Mouse (Mus musculus): ENCODE measurements around the gene Vmn2r18.
A peak's percentile ranks its signal among the peaks of the same experiment; 100 is the strongest.

Vmn2r18 gene

DNA sequence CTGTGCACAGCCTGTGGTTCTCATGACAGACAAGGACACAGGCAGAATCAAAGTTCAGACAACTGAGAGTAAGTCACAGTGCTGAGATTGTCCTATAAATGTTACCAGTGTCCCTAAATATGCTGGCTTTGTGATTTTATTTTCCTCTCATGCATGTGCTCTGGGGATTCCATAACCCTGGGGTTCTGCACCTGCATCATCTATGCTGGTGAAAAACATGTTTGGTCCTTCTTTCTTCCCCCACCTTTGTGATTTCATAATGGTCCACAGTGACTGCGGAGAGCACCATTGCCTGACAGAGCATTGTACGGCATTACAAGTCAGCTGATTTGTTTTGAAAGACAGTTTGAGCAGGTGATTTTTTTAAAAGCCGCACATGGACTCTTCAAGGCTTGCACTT is at the start of gene Vmn2r18:
TSS of gene Vmn2r18 (minus strand) at position 101 of the 400 bp plus-strand sequence.
- DNase-seq (ENCODE audit: low read depth, low spot score) = no peak

DNA sequence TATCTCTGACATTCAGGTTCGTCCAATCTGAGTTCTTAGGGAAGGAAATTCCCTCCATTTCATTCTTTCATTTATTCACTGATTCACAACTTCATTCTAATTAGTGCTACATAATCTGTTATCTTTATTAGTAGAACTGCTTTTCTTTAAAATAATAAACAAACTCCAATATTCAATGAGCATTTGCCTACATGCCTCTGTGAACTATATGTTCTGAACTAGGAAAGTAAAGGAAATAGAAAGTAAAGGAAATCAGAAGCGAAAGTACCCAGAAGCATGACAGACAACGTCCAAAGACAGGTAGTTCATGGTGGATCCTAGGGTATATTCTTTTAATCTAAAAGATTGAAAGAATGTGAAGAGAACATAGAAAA is 45.6 kb upstream of the Vmn2r18 start:
- DNase-seq (ENCODE audit: low read depth, low spot score) = no peak

GRCm38 (mm10) chr5:151650700-151651410 is 45.0 kb upstream of the Vmn2r18 start, which contains the start of gene Rfc3:
Rfc3 (minus strand) TSS chr5:151651242.
- peak; percentile 99 for DNase-seq (ENCODE audit: low read depth, low spot score)

GRCm38 (mm10) chr5:151644845-151645244 is 39.0 kb upstream of the Vmn2r18 start:
- DNase-seq (ENCODE audit: low read depth, low spot score) = peak; percentile 70

GRCm38 (mm10) chr5:151642867-151643266 is 37.0 kb upstream of the Vmn2r18 start:
- no peak for DNase-seq (ENCODE audit: low read depth, low spot score)

DNA sequence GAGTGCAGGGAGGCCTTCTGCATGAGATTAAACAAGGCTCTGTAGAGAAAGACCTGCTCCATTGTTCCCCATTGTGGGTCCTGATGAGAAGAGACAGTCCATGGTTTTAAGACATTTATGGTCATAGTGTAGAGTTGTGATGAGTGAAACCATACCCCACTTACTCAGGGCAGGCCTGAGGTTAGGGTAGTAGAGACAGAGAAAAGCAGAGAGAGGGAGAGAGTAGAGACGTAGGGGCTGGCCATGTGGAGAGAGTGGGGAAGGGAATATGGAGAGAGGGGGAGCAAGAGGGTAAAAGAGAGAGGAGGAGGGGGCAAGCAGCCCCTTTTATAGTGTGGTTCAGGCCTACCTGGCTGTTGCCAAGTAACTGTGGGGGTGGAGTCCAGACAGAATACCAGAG is 36.3 kb upstream of the Vmn2r18 start:
- no peak for DNase-seq (ENCODE audit: low read depth, low spot score)

GRCm38 (mm10) chr5:151601696-151602095 is 4.1 kb downstream of the Vmn2r18 start:
- no peak for DNase-seq (ENCODE audit: low read depth, low spot score)
